Mouse (Mus musculus): ENCODE data around the gene Fndc3b.

- TF ChIP-seq CTCF (IDR thresholded peaks at IDR 0.05; ENCODE audit: low read depth) = no peak
- no peak for TF ChIP-seq EP300 (IDR thresholded peaks at IDR 0.05; ENCODE audit: low read depth)
Measured at GRCm38 (mm10) chr3:27705761-27706160, 5.3 kb downstream of the Fndc3b start.
